Mouse (Mus musculus): ENCODE data around the gene Ppp1r21. TPM values are rescaled to one million over a fixed set of nuclear protein-coding genes. Genes with fewer than 3 reads are reported as not detected.
A peak's percentile ranks its signal among the peaks of the same experiment; 100 is the strongest.

The Ppp1r21 gene
- total and polyA plus RNA-seq, 3 experiments: 11.1 to 16.2 TPM; not detected in 1

DNA sequence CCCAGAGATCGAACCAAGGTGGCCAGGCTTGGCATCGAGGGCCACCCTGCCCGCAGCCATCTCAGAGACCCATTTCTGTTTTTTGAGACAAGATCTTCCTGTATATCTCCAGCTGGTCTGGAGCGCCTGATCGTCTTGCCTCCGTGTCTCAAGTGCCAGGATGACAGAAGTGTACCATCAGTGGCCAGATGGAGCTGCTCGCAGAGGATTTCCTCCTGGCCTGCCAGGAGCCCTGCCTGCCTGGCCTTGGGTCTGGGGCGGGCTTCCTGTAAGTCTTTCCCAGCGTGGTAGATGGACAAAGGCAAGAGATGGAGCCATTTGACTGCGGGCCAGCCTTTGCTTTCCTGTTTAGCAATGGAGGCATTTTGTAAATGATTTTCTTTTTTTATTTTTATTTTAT, 22.5 kb upstream of the Ppp1r21 start (continued):
- TF ChIP-seq UBTF (IDR thresholded peaks at IDR 0.05; ENCODE audit: borderline replicate concordance, insufficient read depth, low read depth, low read length): no peak
- no peak for TF ChIP-seq CTCF (IDR thresholded peaks at IDR 0.05 in 2 of 3, conservative IDR thresholded peaks at IDR 0.05 in 1 of 3; ENCODE audit: control insufficient read depth in 1 of 3, insufficient read depth in 1 of 3, low read depth in 2 of 3, low read length in 3 of 3, poor library complexity in 1 of 3, severe bottlenecking in 1 of 3)

- no peaks in the 10 kb centered on the region for H3K27me3 ChIP-seq (ENCODE audit: control insufficient read depth in 1 of 2, insufficient read depth in 2 of 2, low read length in 2 of 2)
- peaks cover 0 to 3% of the 10 kb centered on the region in 2 experiments; a peak in 2 of 4 replicates for H3K4me1 ChIP-seq (ENCODE audit: control insufficient read depth in 1 of 2, insufficient read depth in 2 of 2, low read length in 2 of 2)
- H3K79me2 ChIP-seq (ENCODE audit: control insufficient read depth, insufficient read depth, low read length, poor library complexity): no peaks in the 10 kb centered on the region
- H3K9ac ChIP-seq (ENCODE audit: control insufficient read depth, low read depth, low read length, poor library complexity, severe bottlenecking): peak overlapping the region; percentile 27; the same call in 1 of the 2 replicates
- no peaks in the 10 kb centered on the region for H3K9me3 ChIP-seq (replicated peaks; ENCODE audit: insufficient read depth, low read length)
- TF ChIP-seq GABPA (IDR thresholded peaks at IDR 0.05; ENCODE audit: low read depth, low read length) (no peak), JUND (IDR thresholded peaks at IDR 0.05; ENCODE audit: low read depth, low read length) (peak; percentile 63; the same call in 1 of the 2 replicates), SMC3 (IDR thresholded peaks at IDR 0.05; ENCODE audit: low read depth, low read length) (peak; percentile 25; the same call in 1 of the 2 replicates), TAL1 (IDR thresholded peaks at IDR 0.05; ENCODE audit: low read length) (no peak), RCOR1 (IDR thresholded peaks at IDR 0.05; ENCODE audit: low read depth, low read length) (no peak), MXI1 (IDR thresholded peaks at IDR 0.05; ENCODE audit: low read depth, low read length) (peak; percentile 70; the same call in 1 of the 2 replicates), BHLHE40 (IDR thresholded peaks at IDR 0.05; ENCODE audit: borderline replicate concordance, low read depth, low read length) (no peak), MEF2A (IDR thresholded peaks at IDR 0.05; ENCODE audit: extremely low read depth, insufficient replicate concordance, low read depth, low read length, poor library complexity, severe bottlenecking) (no peak), POLR2A (IDR thresholded peaks at IDR 0.05; ENCODE audit: control insufficient read depth in 1 of 2, insufficient read depth in 1 of 2, low read depth in 1 of 2, low read length in 2 of 2, poor library complexity in 1 of 2) (no peak), ZC3H11A (IDR thresholded peaks at IDR 0.05; ENCODE audit: low read depth, low read length) (0 out of 2 replicates have a peak, but pooled peaks have one; percentile 3), TBP (IDR thresholded peaks at IDR 0.05; ENCODE audit: low read depth, low read length) (no peak), HCFC1 (IDR thresholded peaks at IDR 0.05; ENCODE audit: low read depth, low read length) (no peak), EP300 (IDR thresholded peaks at IDR 0.05; ENCODE audit: low read depth in 1 of 2, low read length in 2 of 2) (peak; percentile 7 to 74; a peak in 1 of 4 replicates), MAZ (IDR thresholded peaks at IDR 0.05; ENCODE audit: low read depth, low read length) (no peak), GATA1 (IDR thresholded peaks at IDR 0.05; ENCODE audit: low read depth, low read length) (0 out of 2 replicates have a peak, but pooled peaks have one; percentile 17), UBTF (IDR thresholded peaks at IDR 0.05; ENCODE audit: borderline replicate concordance, insufficient read depth, low read depth, low read length) (no peak), MAX (IDR thresholded peaks at IDR 0.05; ENCODE audit: low read length) (peak; percentile 18; the same call in 1 of the 2 replicates), USF1 (IDR thresholded peaks at IDR 0.05; ENCODE audit: low read depth, low read length) (no peak), E2F4 (IDR thresholded peaks at IDR 0.05; ENCODE audit: borderline replicate concordance, low read depth, low read length) (no peak), USF2 (IDR thresholded peaks at IDR 0.05; ENCODE audit: borderline replicate concordance in 1 of 2, insufficient read depth in 1 of 2, low read depth in 1 of 2, low read length in 2 of 2) (no peak), SIN3A (IDR thresholded peaks at IDR 0.05; ENCODE audit: low read length) (peak; percentile 49), NRF1 (IDR thresholded peaks at IDR 0.05; ENCODE audit: insufficient read depth, low read depth, low read length, poor library complexity, severe bottlenecking) (no peak), POLR2AphosphoS2 (IDR thresholded peaks at IDR 0.05; ENCODE audit: low read length) (no peak), ZMIZ1 (IDR thresholded peaks at IDR 0.05; ENCODE audit: low read depth, low read length) (no peak), RAD21 (IDR thresholded peaks at IDR 0.05; ENCODE audit: low read depth, low read length) (no peak), MAFK (IDR thresholded peaks at IDR 0.05; ENCODE audit: borderline replicate concordance, low read depth, low read length) (no peak), MYC (IDR thresholded peaks at IDR 0.05; ENCODE audit: low read depth, low read length) (0 out of 2 replicates have a peak, but pooled peaks have one; percentile 55), KAT2A (conservative IDR thresholded peaks at IDR 0.05; ENCODE audit: low read depth, low read length) (no peak), ETS1 (IDR thresholded peaks at IDR 0.05; ENCODE audit: low read depth, low read length) (0 out of 2 replicates have a peak, but pooled peaks have one; percentile 40)
- peak overlapping the region; percentile 33 to 43 for H3K4me3 ChIP-seq (ENCODE audit: control insufficient read depth in 1 of 2, insufficient read depth in 1 of 2, low read depth in 2 of 2, low read length in 2 of 2)
- H3K27ac ChIP-seq (ENCODE audit: control insufficient read depth, low read depth, low read length): no peak overlapping the region; the same call in 1 of the 2 replicates
- DNase-seq (ENCODE audit: low read depth, low spot score): peak; percentile 94
- H3K36me3 ChIP-seq (ENCODE audit: control insufficient read depth in 1 of 2, insufficient read depth in 2 of 2, low read length in 2 of 2): peaks cover 0 to 2% of the 10 kb centered on the region in 2 experiments; a peak in 1 of 4 replicates
These were observed 20.9 kb upstream of the Ppp1r21 start for GRCm38 (mm10) chr17:88508846-88509508.

Data from MEL (cell line).